Mouse (Mus musculus) embryonic facial prominence, embryonic 14.5 days (tissue): Measurements from ENCODE around the gene Nup35. TPM values are rescaled to one million over a fixed set of nuclear protein-coding genes. Genes with fewer than 3 reads are reported as not detected.

Experiments
- ATAC-seq: fragments of 200-750 bp; cut with Nextera tagmentation; 2 replicates; pipeline ENCODE4 v1.8.0; 2017; ENCODE audit warnings: low read depth, moderate number of reproducible peaks, moderate TSS enrichment
- DNase-seq: peaks from one replicate; pipeline ENCODE4 v3.0.0-alpha.2; 2015; ENCODE audit warnings: low spot score
- H3K27ac ChIP-seq: fragments of 300-500 bp; sonication (generic); replicated peaks from 2 replicates; pipeline ENCODE4 v1.5.1; 2014; ENCODE audit warnings: low read depth, mild to moderate bottlenecking, low read length, moderate library complexity
- H3K27me3 ChIP-seq: fragments of 300-500 bp; sonication (generic); replicated peaks from 2 replicates; pipeline ENCODE4 v1.6.1; 2014; ENCODE audit warnings: low read length; ENCODE audit not compliant: control insufficient read depth, insufficient read depth
- H3K36me3 ChIP-seq: fragments of 300-500 bp; sonication (generic); 2 replicates; pipeline ENCODE4 v1.6.1; 2014; ENCODE audit warnings: low read length, mixed read lengths; ENCODE audit not compliant: control insufficient read depth, insufficient read depth
- H3K4me1 ChIP-seq: fragments of 300-500 bp; sonication (generic); 2 replicates; pipeline ENCODE4 v1.6.1; 2014; ENCODE audit warnings: antibody characterized with exemption, low read length; ENCODE audit not compliant: control insufficient read depth, insufficient read depth
- H3K4me2 ChIP-seq: fragments of 300-500 bp; sonication (generic); 2 replicates; pipeline ENCODE4 v1.6.1; 2014; ENCODE audit warnings: low read depth, mild to moderate bottlenecking, low read length, moderate library complexity, mixed read lengths
- H3K4me3 ChIP-seq: fragments of 300-500 bp; sonication (generic); 2 replicates; pipeline ENCODE4 v1.5.1; 2014; ENCODE audit warnings: low read depth, mild to moderate bottlenecking, low read length
- H3K9ac ChIP-seq: fragments of 300-500 bp; sonication (generic); 2 replicates; pipeline ENCODE4 v1.6.1; 2014; ENCODE audit warnings: low read depth, mild to moderate bottlenecking, low read length, moderate library complexity, mixed read lengths
- H3K9me3 ChIP-seq: fragments of 300-500 bp; sonication (generic); 2 replicates; pipeline ENCODE4 v1.6.1; 2016; ENCODE audit warnings: low read length; ENCODE audit not compliant: control insufficient read depth
- WGBS: fragments of 180-500 bp; shearing (Covaris S2); extraction: QIAGEN DNeasy Blood & Tissue Kit; methylation state at CpG from one replicate; pipeline ENCODE4 v1.1.7; 2014; 5-methylcytosine and 5-hydroxymethylcytosine counted together
- polyA plus RNA-seq: library from polyadenylated mRNA; unstranded; fragments of >200 nt; fragmentation: Nextera tagmentation; extraction: Ambion mirVana; gene quantifications from 2 replicates; pipeline ENCODE4 v1.2.1, GENCODE M21; 2014

Gene Nup35
- polyA plus RNA-seq, 1 experiment from 2014 or later: 41.8 TPM

GRCm38 (mm10) chr2:80621921-80622320, 4.9 kb downstream of the Nup35 start:
- Histone ChIP-seq H3K9ac (no peak overlapping the region), H3K4me1 (peaks cover 7% of the 10 kb centered on the region), H3K27ac (no peak overlapping the region), H3K9me3 (no peaks in the 10 kb centered on the region), H3K36me3 (peaks cover 30% of the 10 kb centered on the region), H3K27me3 (no peaks in the 10 kb centered on the region), H3K4me2 (no peak overlapping the region), H3K4me3 (no peak overlapping the region)
- WGBS: 94% methylated on average over 3 of the region's 3 CpGs
- ATAC-seq (no peak), DNase-seq (peak; percentile 2)

- WGBS: 96% methylated on average over 4 of the region's 4 CpGs
- peaks cover 33% of the 10 kb centered on the region for H3K36me3 ChIP-seq
- ATAC-seq (no peak), DNase-seq (no peak)
- H3K4me1 ChIP-seq: no peaks in the 10 kb centered on the region
- H3K27ac ChIP-seq: no peak overlapping the region
- no peaks in the 10 kb centered on the region for H3K27me3 ChIP-seq
- no peak overlapping the region for H3K4me2 ChIP-seq
- H3K9me3 ChIP-seq: no peaks in the 10 kb centered on the region
- H3K4me3 ChIP-seq: no peak overlapping the region
- H3K9ac ChIP-seq: no peak overlapping the region
Observed at GRCm38 (mm10) chr2:80624523-80624922, 7.5 kb downstream of the Nup35 start.

GRCm38 (mm10) chr2:80632336-80633026, 15.4 kb downstream of the Nup35 start:
- ATAC-seq (no peak), DNase-seq (no peak)
- Histone ChIP-seq H3K4me3 (no peak overlapping the region), H3K36me3 (0 out of 2 replicates have a peak, but pooled peaks cover 4% of the 10 kb centered on the region), H3K4me1 (no peaks in the 10 kb centered on the region), H3K9ac (no peak overlapping the region), H3K4me2 (no peak overlapping the region), H3K27ac (no peak overlapping the region), H3K27me3 (no peaks in the 10 kb centered on the region), H3K9me3 (no peaks in the 10 kb centered on the region)
- WGBS: 91% methylated on average over 13 of the region's 13 CpGs

- WGBS: under 1% methylated on average over 32 of the region's 45 CpGs
- Histone ChIP-seq H3K36me3 (peaks cover 9% of the 10 kb centered on the region), H3K27ac (peak overlapping the region; percentile 71; the same call in 1 of the 2 replicates), H3K9me3 (no peaks in the 10 kb centered on the region), H3K9ac (peak overlapping the region; percentile 79), H3K4me2 (peak overlapping the region; percentile 65), H3K27me3 (no peaks in the 10 kb centered on the region), H3K4me1 (peaks cover 6% of the 10 kb centered on the region; the same call in 1 of the 2 replicates), H3K4me3 (peak overlapping the region; percentile 78)
- DNase-seq (peak; percentile 96), ATAC-seq (peak; percentile 98)
Observed at GRCm38 (mm10) chr2:80638364-80639241, 21.6 kb downstream of the Nup35 start.

GRCm38 (mm10) chr2:80639398-80639797, 22.4 kb downstream of the Nup35 start:
- H3K9me3 ChIP-seq: no peaks in the 10 kb centered on the region
- peak overlapping the region; percentile 78 for H3K4me3 ChIP-seq
- peaks cover 17% of the 10 kb centered on the region for H3K36me3 ChIP-seq
- 10% methylated on average over 8 of the region's 8 CpGs for WGBS
- H3K9ac ChIP-seq: peak overlapping the region; percentile 79
- DNase-seq (no peak), ATAC-seq (no peak)
- H3K27me3 ChIP-seq: no peaks in the 10 kb centered on the region
- no peak overlapping the region for H3K27ac ChIP-seq
- H3K4me2 ChIP-seq: peak overlapping the region; percentile 65
- H3K4me1 ChIP-seq: peaks cover 6% of the 10 kb centered on the region; the same call in 1 of the 2 replicates

- Histone ChIP-seq H3K9me3 (no peaks in the 10 kb centered on the region), H3K4me1 (peaks cover 6% of the 10 kb centered on the region; the same call in 1 of the 2 replicates), H3K36me3 (peaks cover 20% of the 10 kb centered on the region), H3K27ac (no peak overlapping the region), H3K27me3 (no peaks in the 10 kb centered on the region), H3K9ac (no peak overlapping the region), H3K4me3 (peak overlapping the region; percentile 78), H3K4me2 (peak overlapping the region; percentile 65)
- no peak for DNase-seq
- ATAC-seq: no peak
- 59% methylated on average over 3 of the region's 3 CpGs for WGBS
Observed at GRCm38 (mm10) chr2:80639864-80640263, 22.8 kb downstream of the Nup35 start.

- Histone ChIP-seq H3K27me3 (no peaks in the 10 kb centered on the region), H3K9ac (no peak overlapping the region), H3K36me3 (peaks cover 32% of the 10 kb centered on the region), H3K4me2 (no peak overlapping the region), H3K9me3 (no peaks in the 10 kb centered on the region), H3K4me3 (no peak overlapping the region), H3K4me1 (no peaks in the 10 kb centered on the region), H3K27ac (no peak overlapping the region)
- ATAC-seq (no peak), DNase-seq (no peak)
Observed at GRCm38 (mm10) chr2:80661414-80661813, 44.4 kb downstream of the Nup35 start.

- H3K4me3 ChIP-seq: no peak overlapping the region
- no peak overlapping the region for H3K4me2 ChIP-seq
- ATAC-seq: no peak
- H3K27ac ChIP-seq: no peak overlapping the region
- H3K9ac ChIP-seq: no peak overlapping the region
- 100% methylated on average over 2 of the region's 2 CpGs for WGBS
- H3K36me3 ChIP-seq: peaks cover 20% of the 10 kb centered on the region
- no peaks in the 10 kb centered on the region for H3K9me3 ChIP-seq
- no peaks in the 10 kb centered on the region for H3K27me3 ChIP-seq
- no peaks in the 10 kb centered on the region for H3K4me1 ChIP-seq
- no peak for DNase-seq
Observed at GRCm38 (mm10) chr2:80662682-80663081, 45.6 kb downstream of the Nup35 start.
